Mouse (Mus musculus): Measurements from ENCODE around the gene Tuft1.
"Not testable (repeated sequence)": the region's sequence is repeated elsewhere in the genome, so short reads cannot be mapped to it uniquely, and the experiment has no call there.

DNA sequence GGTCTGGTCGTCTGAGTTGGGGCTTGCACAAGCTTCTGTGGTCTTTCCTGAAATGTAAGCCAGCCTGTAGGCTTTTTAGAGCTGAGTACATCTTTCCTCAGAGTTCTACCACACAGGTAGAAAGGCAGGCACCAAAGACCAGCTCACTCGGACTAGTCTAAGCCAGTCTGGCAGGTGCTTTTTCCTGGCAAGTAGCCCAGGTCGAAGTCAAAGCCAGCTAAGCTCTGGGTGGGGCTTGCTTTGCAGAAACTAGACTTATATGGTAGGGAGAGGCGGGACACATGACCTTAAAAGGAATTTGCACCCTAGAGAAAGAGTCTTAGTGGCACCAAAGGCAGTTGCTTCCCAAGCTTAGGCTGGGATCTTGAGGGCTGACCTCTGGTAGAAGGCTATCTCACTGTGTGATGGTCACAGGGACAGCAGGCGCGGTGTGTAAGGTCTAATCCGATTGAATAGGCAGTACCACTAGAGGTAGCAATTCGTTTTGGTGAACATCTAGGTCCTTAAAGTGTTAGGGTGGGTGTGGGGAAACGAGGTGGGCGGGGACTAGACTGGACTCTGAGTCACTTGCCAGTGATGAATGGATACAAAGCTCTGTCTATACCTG is 573 bp upstream of the Tuft1 start:
- TF ChIP-seq JUND (conservative IDR thresholded peaks at IDR 0.05; ENCODE audit: low read depth, low read length); POLR2A (IDR thresholded peaks at IDR 0.05; ENCODE audit: low read depth, low read length); GABPA (IDR thresholded peaks at IDR 0.05; ENCODE audit: insufficient replicate concordance, low read depth, low read length): not testable (repeated sequence)
